Mouse (Mus musculus) regulatory T cell (primary cell): ENCODE measurements around the gene Btbd9.

Experiments used
- in situ Hi-C: fragments of 300-600 bp; cut with MboI, MseI; formaldehyde crosslinking; loops from one replicate; pipeline ENCODE4 v1.15.1; 2025; ENCODE audit warnings: high pct_unique_total_duplicates

The Btbd9 gene

DNA sequence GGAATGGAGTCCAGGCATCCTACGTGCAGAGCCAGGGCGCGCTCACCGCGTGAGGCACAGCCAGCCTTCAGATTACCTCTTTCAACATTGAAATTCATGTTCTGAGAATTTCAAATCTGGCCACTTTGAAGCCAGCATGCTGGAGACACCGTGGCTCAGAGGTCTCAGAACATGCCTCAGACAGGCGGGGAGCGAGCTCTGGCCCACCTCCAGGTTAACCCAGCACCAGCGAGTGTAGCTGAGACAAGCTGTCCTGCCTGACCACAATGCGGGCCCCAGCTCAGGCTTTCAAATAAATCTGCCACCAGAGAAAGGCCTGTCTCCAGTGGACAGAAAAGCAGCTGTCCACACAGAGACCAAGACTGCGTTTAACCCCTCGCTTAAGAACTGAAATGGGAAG is 363.6 kb downstream of the Btbd9 start:
- in situ Hi-C loops: no loop called here

DNA sequence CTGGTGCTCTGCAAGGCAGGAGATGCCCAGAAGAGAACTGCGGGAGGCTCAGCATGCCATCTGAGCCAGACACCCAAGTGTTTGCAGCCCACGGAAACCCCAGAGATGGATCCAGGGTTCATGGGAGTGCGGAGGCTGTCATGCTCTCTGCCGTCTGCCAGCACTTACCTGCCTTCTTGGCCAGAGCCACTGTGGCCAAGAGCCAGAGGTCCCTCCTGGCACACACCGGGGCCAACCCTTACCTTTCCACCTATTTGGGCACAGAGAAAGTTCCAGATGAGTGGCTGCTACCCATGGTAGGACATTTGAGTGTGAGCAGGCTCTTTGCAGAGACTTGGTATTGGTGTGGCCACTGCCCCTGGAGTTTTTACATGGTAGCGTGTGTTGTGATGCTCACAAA is 365.4 kb downstream of the Btbd9 start:
- in situ Hi-C loops: no loop called here

DNA sequence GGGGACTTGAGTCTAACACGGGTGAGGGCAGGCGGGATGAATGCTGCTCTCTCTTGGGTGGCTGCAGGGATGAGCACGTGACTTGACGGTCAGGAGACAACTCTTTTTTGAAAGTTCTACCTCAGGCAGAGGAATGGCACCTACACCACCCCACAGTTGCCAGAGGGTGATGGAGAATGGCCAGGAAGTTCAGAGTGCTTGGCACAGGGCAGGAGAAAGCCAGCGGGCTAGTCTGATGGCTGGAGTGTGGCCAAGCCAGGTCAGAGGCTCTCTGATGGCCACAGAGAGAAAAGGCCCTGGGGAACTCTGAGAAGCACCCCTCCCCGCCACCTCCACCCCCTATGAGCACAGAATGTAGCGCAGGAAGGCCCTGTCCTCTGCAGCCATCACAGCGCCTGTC is 366.0 kb downstream of the Btbd9 start:
- in situ Hi-C loops: no loop called here

DNA sequence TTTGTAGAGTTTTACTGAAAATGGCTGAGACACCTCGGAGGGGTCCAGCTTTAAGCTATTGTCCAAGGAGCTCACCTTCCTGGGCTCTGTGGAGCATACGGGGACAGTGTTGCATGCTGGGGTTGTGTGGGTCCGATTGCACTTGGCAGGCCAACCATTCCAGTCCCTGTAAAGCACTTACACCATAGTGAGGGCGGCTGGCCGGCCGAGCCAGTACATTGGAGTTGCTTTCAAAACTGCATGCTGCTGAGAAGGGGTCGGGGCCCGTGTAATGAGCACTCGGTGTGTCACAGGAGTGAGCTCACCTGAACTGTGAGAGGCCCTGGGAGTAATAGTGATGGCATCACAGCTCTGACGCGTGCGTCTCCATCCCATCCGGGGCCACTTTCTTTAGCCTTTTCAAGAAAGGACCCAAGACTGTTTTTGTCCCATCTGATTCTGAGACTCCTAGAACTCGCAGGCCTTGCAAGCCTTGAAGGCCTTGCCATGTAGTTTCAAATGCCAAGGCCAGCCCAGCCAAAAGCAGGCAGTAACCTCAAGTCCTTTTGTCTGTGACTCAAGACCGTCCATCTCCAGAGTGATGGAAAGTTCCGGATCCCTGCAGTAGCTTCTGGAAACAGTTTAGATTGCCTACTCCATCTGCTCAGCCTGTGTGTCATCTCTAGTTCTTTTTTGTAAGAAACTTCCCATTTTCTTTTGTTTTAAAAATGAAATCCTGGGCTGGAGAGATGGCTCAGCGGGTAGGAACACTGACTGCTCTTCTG is 371.0 kb downstream of the Btbd9 start:
- in situ Hi-C loops: no loop called here

DNA sequence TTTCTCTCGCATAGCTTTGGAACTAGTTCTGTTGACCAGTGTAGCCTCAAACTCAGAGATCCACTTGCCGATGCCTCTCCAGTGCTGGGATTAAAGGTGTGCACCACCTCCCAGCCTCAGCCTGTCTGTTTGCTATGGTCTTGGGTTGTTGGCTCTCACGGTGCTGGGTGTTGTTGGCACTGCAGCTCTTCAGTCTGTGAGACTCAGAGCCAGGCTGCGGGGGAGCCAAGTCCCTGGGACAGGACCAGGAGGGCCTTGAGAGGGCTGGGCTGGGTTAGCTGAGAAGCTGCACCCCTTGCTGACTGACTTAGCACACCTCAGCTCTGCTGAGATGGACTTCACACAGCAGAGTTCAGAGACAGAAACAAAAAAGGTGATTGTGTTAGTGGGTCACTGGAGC is 376.0 kb downstream of the Btbd9 start:
- in situ Hi-C loops: no loop called here

DNA sequence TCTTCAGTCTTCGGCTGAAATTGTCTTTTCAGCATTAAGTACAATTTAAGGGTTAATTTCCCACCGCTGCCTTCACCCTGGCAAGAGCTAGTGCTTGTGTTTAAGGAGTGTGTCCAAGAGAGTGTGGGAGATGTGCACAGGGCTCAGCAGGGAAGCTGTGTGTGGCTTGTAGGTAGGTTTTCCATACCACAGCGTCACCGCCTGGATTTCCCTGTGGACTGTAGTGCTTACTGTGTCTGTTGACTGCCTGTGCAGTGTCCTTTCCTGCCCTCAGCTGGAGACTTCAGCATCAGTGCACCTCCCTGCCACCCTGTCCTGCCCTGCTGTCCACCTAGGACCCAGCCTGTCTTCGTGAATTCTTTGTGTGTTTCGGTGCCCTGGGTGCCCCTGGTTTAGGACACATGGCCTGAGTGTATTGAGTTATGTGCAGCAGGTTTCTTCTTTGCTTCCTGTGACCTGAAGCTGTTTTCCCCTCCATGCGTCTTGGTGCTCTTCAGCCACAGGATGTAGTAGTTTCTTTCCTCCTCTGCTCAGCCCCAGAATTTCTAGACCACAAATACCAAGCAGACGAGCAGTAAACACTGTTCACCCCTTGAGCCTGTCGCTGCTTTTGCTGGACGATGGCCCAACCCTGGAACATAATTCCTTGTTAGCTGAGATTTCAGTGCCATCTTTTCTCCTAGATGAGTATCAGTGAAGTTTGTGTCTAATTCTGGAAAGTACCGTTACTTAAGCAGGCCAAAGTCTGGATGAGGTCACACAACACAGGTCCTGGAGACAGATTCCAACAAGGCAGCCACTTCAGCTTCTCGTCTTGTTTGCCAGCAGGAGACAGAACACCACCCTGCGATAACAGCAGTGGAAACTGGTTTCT is 376.7 kb downstream of the Btbd9 start:
- in situ Hi-C loops: no loop called here

DNA sequence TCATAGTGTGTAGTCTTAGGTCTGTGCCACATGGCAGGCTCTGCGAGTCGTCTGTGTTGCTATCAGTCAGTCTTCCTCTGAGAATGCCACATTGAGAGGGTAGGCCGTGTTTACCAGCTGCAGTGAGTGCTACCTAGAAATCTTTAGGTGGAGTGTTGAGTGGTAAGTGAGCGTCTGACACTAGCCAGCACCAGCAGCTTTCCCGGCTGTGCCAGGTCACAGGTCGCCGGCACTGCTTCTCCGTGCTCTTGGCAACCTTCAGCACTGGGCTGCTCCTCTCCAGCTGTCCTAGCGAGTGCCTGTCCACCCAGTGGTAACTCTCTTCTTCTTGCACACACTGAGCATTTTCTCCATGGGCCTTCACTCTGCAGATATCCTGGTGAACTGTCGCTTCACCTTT is 377.9 kb downstream of the Btbd9 start:
- in situ Hi-C loops: no loop called here

DNA sequence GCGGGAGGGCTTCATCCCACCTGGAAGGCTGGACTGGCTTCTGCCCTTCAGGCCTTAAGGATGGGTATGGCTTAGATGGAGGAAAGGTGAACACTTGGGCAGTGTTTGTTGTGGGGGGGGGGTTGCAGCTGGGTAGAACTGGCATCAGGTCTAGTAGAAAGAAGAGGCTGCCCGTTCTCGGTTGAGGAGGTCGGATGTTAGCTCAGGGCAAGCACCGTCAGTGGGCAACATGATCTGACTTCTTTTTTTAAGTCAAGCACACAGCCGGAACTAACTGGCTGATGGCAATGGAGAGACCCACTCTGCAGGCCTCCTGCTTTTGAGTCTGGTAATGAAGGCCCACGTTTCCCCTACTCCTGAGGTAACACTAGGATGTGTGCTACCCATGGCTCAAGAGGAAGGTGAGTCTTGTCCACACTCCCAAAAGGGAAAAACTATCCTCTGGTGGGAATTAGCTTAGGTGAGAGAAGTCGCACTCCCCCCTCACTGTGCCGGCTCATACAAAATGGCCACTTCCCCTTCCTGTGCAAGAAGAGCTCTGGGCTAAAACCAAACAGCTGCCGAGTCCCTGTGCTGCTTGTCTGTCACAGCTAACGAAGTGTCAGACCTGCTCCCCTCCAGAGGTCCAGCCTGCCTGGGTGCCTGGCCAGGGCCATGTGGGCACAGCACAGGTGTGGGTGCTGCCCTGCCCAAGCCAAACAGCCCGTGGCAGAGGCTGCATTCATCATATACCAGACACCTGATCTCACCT is 378.8 kb downstream of the Btbd9 start:
- in situ Hi-C loops: no loop called here

DNA sequence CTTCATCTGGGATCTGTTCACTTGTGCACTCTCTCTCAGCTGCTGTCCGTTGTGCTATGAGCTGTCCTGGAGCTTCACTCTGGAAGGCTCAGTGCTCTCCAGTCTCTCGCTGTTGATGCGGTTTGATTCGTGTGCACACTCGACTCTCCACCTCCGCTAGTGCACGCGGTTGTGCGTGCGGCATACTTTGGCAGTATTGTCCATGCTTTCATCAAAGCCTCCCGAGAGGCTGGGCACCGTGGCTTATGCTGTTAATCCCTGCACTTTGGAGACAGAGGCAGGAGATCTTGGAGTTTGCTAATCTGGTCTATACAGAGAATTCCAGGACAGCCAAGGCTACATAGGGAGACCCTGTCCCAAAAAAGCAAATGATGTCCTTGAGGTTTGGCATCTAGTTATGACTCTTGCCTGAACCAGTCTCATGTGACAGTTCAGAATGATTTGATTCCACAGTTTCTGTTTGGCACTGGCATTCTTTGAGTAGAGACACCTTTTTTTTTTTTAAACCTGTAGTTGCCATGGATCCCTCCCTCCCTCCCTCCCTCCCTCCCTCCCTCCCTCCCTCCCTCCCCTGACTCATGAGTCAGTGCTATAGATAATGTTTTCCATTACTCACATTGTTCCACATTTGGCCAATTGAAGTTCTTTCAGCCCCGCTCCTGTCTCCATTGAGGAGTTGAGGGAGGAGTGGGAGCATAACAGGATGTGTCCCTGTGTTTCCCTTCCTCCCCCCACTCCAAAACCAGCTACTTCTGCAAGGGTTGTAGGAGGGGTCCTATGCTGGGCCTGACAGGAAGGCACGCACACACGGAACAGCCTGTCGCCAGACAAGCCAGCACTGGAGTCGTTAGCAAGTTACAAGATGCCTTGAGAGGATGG is 379.6 kb downstream of the Btbd9 start:
- in situ Hi-C loops: no loop called here

DNA sequence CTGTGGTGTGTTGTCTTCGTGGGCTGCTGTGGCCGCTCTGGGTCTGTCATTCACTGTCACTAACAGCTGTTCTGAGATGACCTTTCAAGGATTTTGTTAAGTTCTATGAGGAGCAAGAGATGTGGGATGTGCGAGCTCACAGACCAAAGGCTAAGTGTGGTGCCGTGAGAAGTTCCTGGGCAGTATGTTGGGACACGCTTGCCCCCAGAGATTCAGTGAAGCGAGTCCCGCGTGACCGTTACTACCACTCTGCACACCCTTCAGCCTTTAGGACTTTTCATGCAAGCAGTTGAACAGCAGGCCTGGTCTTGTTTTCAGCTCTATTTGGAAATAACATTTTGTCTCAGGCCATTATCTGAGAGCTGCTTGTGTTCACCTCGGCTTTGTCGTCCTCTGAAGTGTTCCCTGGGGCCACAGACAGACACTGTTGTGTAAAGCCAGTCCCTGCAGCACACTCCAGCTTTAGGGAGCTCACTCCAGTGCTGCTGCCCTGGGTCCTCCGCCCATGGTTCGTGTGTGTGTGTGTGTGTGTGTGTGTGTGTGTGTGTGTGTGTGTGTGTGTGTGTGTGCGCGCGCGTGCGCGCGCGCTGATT is 380.6 kb downstream of the Btbd9 start:
- in situ Hi-C loops: no loop called here

DNA sequence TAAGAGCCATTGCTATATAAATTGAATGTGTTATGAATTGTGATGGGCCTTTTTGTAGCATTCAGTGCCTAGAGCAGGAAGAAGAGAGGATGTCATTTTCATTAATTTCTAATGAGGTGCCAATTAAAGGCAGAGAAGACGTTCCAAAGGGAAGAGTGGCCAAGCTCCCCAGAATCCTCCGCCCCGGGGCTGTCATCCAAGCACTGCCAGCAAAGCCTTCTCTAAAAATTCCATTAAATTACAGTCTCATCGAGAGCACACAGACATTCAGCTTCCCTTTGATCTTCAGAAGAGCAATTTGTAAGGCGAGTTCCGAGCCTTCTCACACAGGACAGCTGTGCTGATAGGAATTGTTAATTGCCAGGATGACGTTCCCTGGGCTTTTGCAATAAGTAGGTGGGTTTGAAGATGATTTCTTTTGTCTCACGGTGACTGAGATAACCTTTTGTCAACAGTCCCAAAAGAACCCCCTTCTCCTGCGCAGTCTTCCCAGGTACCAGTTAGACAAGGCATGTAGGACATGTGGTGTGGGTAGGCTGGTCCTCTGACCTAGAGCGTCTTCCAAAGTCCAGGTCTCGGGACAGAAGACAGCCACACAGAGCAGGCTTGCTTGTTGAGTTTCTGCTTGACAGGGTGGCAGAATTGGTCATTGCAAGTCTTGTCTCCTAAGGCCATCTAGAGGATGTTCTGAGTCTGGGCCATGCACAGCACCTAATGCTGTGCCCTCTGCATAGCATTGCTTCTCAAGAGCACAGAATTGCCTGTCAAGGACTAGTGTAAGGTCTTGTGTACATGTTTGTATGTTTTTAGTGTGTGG is 381.5 kb downstream of the Btbd9 start:
- in situ Hi-C loops: no loop called here

DNA sequence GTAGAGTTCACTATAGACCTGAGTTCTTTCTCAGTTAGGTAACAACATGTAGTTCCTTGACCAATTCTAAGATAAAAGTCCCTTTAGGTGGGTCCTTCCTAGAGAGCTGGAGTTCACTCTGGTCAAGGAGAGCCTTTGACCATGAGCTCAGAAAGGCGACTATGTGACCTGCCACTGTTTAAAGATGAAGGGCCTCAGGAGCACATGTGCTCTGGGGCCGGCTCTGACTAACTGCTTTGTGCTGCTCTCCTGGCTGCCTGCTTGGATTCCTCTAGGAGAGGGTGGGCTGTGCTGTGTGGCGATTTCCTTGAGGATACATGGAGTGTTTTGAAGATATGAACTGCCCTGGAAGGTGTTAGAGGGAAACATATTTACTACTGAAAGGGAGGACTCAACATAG is 382.2 kb downstream of the Btbd9 start:
- in situ Hi-C loops: no loop called here

DNA sequence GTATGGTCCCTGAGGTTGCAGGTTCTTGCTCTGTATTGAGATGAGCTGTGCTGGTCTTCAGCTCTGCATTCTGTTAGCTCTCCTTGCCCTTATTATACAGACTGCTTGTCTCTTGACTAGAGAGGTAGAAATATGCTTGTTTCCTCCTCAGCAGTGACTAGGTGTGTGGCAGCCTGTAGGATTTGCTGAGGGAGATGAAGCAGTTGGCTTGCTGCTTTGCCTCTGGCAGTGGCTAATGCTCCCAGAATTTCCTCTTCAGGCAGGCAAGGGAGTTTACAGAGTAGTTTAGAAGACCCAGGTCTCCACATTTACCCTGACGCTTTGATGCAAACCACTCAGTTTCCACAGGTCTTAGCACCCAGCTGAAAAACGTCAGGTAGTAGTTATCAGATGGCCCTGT is 382.7 kb downstream of the Btbd9 start:
- in situ Hi-C loops: no loop called here

DNA sequence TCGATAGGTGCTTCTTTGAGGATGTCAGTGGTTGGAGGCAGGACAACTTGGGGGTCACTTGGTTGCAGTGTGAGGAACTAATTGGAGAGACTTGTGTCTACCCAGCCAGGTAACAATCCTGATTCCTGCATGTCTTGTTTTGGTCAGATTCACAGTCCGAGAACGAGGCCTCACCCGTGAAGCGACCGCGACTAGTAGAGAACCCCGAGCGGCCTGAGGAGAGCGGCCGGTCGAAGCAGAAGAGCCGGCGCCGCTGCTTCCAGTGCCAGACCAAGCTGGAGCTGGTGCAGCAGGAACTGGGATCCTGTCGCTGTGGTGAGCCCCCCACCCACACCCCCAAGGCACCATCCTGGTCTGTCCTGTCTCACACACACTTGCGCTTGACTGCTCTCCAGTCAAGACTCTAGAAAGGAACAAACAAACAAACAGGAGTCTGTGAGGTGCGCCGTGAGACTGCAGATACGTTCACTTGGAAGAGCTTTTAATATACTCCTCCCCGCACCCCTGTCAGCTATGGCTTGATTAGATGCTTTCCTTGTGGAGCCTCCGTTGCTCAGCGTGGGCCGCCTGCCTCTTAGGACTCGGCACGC is 383.8 kb downstream of the Btbd9 start:
- in situ Hi-C loops: no loop called here

DNA sequence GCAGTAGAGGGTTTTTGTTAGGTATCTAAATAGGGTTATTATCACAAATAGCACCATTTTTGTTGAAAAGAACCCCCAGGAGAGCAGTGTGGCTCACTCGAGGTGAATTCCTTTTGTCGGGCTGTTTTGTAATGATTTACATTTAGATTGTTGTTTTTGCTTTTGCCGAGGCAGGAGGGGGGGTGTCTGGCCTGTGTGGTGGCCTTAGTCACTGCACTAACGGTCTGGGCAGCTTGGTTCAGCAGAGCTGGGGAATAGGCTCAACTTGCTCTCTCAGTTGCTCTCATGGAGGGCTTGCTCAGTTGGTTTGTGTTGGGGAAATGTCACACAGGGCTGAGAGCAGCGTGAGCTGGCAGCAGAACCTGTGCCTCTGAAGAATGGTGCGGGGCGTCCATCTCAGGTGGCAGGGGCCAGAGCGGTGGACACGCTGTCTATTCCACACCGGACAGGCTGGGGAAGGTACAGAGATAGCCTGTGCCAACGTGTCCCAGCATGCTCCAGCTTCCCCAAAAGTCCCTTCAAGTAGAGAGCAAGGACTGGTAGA is 385.1 kb downstream of the Btbd9 start:
- in situ Hi-C loops: no loop called here

DNA sequence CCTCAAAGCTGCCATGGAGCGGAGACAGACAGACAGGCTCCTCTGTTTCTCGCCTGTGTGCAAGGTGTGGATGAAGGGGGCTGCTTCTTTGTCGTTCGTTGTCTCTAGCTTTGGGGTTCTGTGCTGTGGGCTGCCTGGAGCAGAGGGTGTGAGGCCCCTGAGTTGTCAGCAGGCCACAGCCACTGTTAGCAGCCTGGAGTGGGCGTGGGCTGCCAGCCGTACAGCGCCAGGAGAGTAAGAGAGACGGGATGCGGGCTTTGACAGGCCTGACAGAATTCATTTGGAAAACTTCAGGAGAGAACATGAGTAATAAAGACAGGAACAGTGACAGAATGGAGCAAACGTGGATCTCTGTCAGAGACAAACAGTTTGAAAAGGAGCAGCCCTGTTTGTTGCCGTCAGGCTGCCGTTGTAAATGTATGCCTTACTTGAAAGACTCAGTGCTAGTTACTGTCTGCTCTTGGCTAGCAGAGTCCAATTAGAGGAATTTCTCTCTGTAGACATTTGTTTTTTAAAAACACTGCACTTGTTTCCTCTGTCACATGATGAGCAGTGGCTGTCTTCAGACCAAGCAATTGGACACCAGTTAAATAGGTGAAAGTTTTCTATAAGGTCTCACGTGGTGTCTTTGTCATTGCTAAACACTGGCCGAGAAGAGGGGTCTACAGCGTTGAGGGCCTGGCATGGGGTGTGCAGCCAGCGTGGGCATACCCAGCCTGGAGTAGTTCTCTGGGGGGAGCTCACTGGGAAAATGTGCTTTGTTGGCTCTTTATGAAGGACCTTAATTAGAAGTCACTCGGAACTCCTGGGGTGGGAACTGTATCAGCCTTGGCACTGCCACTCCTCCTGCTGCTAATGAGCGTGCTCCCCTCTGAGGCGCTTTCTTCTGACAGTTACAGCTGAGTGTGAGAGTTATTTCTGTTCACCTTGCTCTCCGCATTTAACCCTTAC is 388.0 kb downstream of the Btbd9 start:
- in situ Hi-C loops: no loop called here

DNA sequence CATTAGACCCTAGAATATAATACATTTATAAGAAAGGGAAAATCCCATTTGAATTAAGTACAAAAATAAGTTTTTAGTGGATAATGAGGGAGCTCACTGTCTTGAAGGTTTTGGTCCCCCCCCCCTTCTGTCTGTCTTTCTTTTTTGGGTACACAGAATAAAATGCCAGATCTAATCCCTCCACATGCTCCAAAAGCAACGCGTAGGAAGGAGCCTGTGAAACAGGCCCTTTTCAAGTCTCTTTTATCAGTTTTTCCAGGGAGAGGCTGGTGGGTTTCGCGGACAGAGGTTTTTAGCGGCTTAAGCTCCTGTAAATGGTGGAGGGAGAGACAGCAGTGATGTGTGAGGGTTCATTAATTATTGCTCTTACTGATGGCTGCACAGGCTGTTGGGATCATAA is 388.7 kb downstream of the Btbd9 start:
- in situ Hi-C loops: no loop called here

DNA sequence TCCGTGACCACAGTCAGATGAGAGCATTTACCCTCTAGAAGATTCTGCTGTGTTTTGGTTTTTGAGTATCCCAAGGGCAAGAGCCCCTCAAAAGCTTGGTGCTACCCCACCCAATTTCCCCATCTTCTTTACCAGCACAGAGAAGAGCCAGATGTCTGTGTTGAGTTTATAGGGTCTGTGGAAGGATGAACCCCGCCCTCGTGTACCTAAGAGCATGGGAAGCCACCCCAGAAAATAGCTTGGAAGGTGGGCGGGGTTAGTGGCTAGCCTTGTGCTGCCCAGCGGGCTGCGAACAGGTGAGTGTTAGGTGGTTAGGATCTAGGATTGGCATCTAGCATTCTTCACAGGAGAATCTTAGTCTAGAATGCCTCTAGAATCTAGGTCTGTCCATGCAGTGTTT is 389.1 kb downstream of the Btbd9 start:
- in situ Hi-C loops: no loop called here
